Mouse (Mus musculus): ENCODE measurements around the gene Ambra1.

DNA sequence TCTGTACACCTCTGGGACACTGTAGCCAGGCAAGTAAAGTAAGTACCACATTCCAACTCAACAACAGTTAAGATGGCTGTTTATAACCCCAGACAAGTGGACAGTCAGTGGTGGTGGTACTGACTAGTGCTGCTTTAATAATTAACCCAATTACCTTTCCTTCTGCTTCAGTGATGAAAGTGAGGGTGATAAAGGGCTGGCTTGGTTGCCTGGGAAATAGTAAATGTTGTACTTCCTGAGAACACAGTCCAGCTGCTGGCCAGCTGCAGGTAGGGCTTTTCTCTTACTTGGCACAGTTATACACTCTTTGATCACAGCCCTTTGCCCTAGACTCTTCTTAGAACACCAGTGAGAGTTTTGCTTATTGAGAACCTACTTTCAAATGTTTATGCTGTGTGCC lies 102.3 kb downstream of the Ambra1 start:
- TF ChIP-seq GATA1 (IDR thresholded peaks at IDR 0.05; ENCODE audit: borderline replicate concordance, low read length) (no peak), FLI1 (IDR thresholded peaks at IDR 0.05; ENCODE audit: low read length) (no peak)

Measured in megakaryocyte, embryonic 14.5 days (primary cell).